Mouse (Mus musculus) ZHBTc4 (cell line): ENCODE results near the gene Tpcn1.
"Not testable (repeated sequence)": the region's sequence is repeated elsewhere in the genome, so short reads cannot be mapped to it uniquely, and the experiment has no call there.

Experiments used
- DNase-seq: peaks from one replicate; pipeline ENCODE4 v3.0.0-alpha.2; 2011; ENCODE audit warnings: low read depth, low spot score

The Tpcn1 gene

GRCm38 (mm10) chr5:120512911-120513555 is 75.4 kb downstream of the Tpcn1 start:
- DNase-seq, result peak; percentile 95

- DNase-seq, result peak; percentile 31
These were observed 76.7 kb downstream of the Tpcn1 start for GRCm38 (mm10) chr5:120511643-120512220.

- peak; percentile 96 for DNase-seq
These were observed 77.4 kb downstream of the Tpcn1 start, which contains the start of gene Slc8b1 for GRCm38 (mm10) chr5:120510982-120511642. Gene Slc8b1 (plus strand): TSS chr5:120511168.

GRCm38 (mm10) chr5:120507311-120507710 is 81.2 kb downstream of the Tpcn1 start:
- DNase-seq, result no peak

- no peak for DNase-seq
These were observed 82.0 kb downstream of the Tpcn1 start for GRCm38 (mm10) chr5:120506490-120506889.

GRCm38 (mm10) chr5:120505781-120506180 is 82.7 kb downstream of the Tpcn1 start:
- no peak for DNase-seq

GRCm38 (mm10) chr5:120505368-120505767 is 83.1 kb downstream of the Tpcn1 start:
- DNase-seq, result peak; percentile 96

- DNase-seq, result peak; percentile 93
These were observed 85.2 kb downstream of the Tpcn1 start, which contains the start of gene Plbd2 for GRCm38 (mm10) chr5:120503144-120503795. Gene Plbd2 (minus strand): TSS chr5:120503625.

- no peak for DNase-seq
These were observed 85.8 kb downstream of the Tpcn1 start for GRCm38 (mm10) chr5:120502675-120503143.

- no peak for DNase-seq
These were observed 86.3 kb downstream of the Tpcn1 start for GRCm38 (mm10) chr5:120502147-120502621.

- not testable (repeated sequence) for DNase-seq
These were observed 87.9 kb downstream of the Tpcn1 start for GRCm38 (mm10) chr5:120500609-120501008.

- no peak for DNase-seq
These were observed 89.3 kb downstream of the Tpcn1 start for GRCm38 (mm10) chr5:120499202-120499601.

- DNase-seq, result peak; percentile 52
These were observed 91.4 kb downstream of the Tpcn1 start for GRCm38 (mm10) chr5:120497071-120497470.

GRCm38 (mm10) chr5:120495703-120496226 is 92.7 kb downstream of the Tpcn1 start:
- DNase-seq, result no peak

GRCm38 (mm10) chr5:120495064-120495702 is 93.3 kb downstream of the Tpcn1 start:
- no peak for DNase-seq

- DNase-seq, result no peak
These were observed 94.5 kb downstream of the Tpcn1 start for GRCm38 (mm10) chr5:120493873-120494395.

- DNase-seq, result no peak
These were observed 95.0 kb downstream of the Tpcn1 start for GRCm38 (mm10) chr5:120493440-120493839.

- peak; percentile 96 for DNase-seq
These were observed 96.0 kb downstream of the Tpcn1 start for GRCm38 (mm10) chr5:120492437-120492836.

- DNase-seq, result peak; percentile 43
These were observed 97.7 kb downstream of the Tpcn1 start for GRCm38 (mm10) chr5:120490679-120491192.

GRCm38 (mm10) chr5:120487844-120488243 is 100.6 kb downstream of the Tpcn1 start:
- no peak for DNase-seq
